Mouse (Mus musculus) ES-Bruce4 (cell line): ENCODE data around the gene Gm21319.
"Not testable (repeated sequence)": the region's sequence is repeated elsewhere in the genome, so short reads cannot be mapped to it uniquely, and the experiment has no call there.

ENCODE experiments used
- CTCF ChIP-seq: IDR thresholded peaks from one replicate; pipeline ENCODE4 v1.8.1; 2011; ENCODE audit warnings: low read depth, low read length
- EP300 ChIP-seq: IDR thresholded peaks from 2 replicates; pipeline ENCODE4 v1.6.1; 2011; ENCODE audit warnings: low read depth, low read length; ENCODE audit not compliant: insufficient read depth

- not testable (repeated sequence) for TF ChIP-seq CTCF, EP300
Observed at GRCm38 (mm10) chr12:87795212-87795611, 19.7 kb upstream of the Gm21319 start, which contains the start of gene Gm21936.
